Mouse (Mus musculus) monocyte, adult 5-6 weeks (primary cell): ENCODE results near the gene Rxfp1. TPM values are rescaled to one million over a fixed set of nuclear protein-coding genes. Genes with fewer than 3 reads are reported as not detected.

Source experiments
- total RNA-seq: library from RNA; stranded (forward); fragments of 200-1000, 200-491, 200-594 nt; gene quantifications from 3 replicates; pipeline ENCODE4 v1.2.3, GENCODE M21; 2017

Rxfp1 gene
- total RNA-seq, 1 experiment from 2014 or later: not detected

Other genes starting within 250 kb of the Rxfp1 start
- 3.0 to 6.5 TPM (median 5.7 TPM) in 3 replicates for gene Fnip2, start 170.1 kb downstream of the Rxfp1 start, total RNA-seq
- 99.2 to 136 TPM (median 131 TPM) in 3 replicates for gene Ppid, start 146.5 kb downstream of the Rxfp1 start, total RNA-seq
- gene 4930579G24Rik, start 108.8 kb downstream of the Rxfp1 start, total RNA-seq: 4.4 to 5.3 TPM in 2 of 3 replicates, not detected in the other
- 34.8 to 50.9 TPM (median 49.1 TPM) in 3 replicates for gene Etfdh, start 108.4 kb downstream of the Rxfp1 start, total RNA-seq
- 0.29 TPM in 1 of 3 replicates, not detected in the others for gene Tmem144, start 114.9 kb upstream of the Rxfp1 start, total RNA-seq
- not detected in 3 replicates for gene Fam198b, start 146.7 kb upstream of the Rxfp1 start, total RNA-seq